ENCODE assay signal across 16 mouse cellular contexts in genomic region chr6:17506831-17507230, GRCm38 (mm10). TPM values are rescaled to one million over a fixed set of nuclear protein-coding genes. Genes with fewer than 3 reads are reported as not detected.
DNase-seq lines count a peak whose midpoint lies in the region; ATAC-seq lines count a peak whose summit lies in the region.
"Had no signal": no experiment of that assay in that cellular context is flagged by ENCODE, and none has a peak within 500 bp of the region (broad histone marks: within the 10 kb centered on the region; RNA-seq: fewer than 3 reads in every experiment).

No protein-coding gene starts in this region.

- H3K27ac ChIP-seq in kidney, embryonic 14.5 days (ENCODE audit: low read depth, low read length), result no peak overlapping the region
- H3K27ac ChIP-seq: embryonic facial prominence, embryonic 13.5 days; forebrain, embryonic 13.5 days; gastrocnemius, adult 2 months; hindbrain, embryonic 13.5 days; midbrain, embryonic 12.5 days had no signal

- no peaks in the 10 kb centered on the region for H3K36me3 ChIP-seq in kidney, embryonic 14.5 days (ENCODE audit: control insufficient read depth, insufficient read depth, low read length)
- H3K36me3 ChIP-seq: embryonic facial prominence, embryonic 13.5 days; hindbrain, embryonic 13.5 days; midbrain, embryonic 12.5 days had no signal

- no peak overlapping the region for H3K4me3 ChIP-seq in kidney, embryonic 14.5 days (ENCODE audit: low read length)
- H3K4me3 ChIP-seq: embryonic facial prominence, embryonic 13.5 days; forebrain, embryonic 13.5 days; gastrocnemius, adult 2 months; hindbrain, embryonic 13.5 days; midbrain, embryonic 12.5 days had no signal

- no peaks in the 10 kb centered on the region for H3K9me3 ChIP-seq in kidney, embryonic 14.5 days (ENCODE audit: control insufficient read depth, low read length)
- H3K9me3 ChIP-seq: embryonic facial prominence, embryonic 13.5 days; forebrain, embryonic 13.5 days; hindbrain, embryonic 13.5 days; midbrain, embryonic 12.5 days had no signal

- no peaks in the 10 kb centered on the region for H3K4me1 ChIP-seq in kidney, embryonic 14.5 days (ENCODE audit: control insufficient read depth, insufficient read depth, low read length)
- H3K4me1 ChIP-seq: embryonic facial prominence, embryonic 13.5 days; forebrain, embryonic 13.5 days; hindbrain, embryonic 13.5 days; midbrain, embryonic 12.5 days had no signal

- ATAC-seq in kidney, embryonic 14.5 days (ENCODE audit: low FRiP score, low TSS enrichment), result no peak
- ATAC-seq in erythroid progenitor cell, adult 5-6 weeks (replicated peaks; ENCODE audit: low FRiP score, poor library complexity, severe bottlenecking), result no peak
- ATAC-seq: forebrain, embryonic 13.5 days had no signal

- WGBS in kidney, embryonic 14.5 days, result 82% methylated on average over 2 of the region's 2 CpGs

- DNase-seq in kidney, adult 11 months, result peak; percentile 81
- DNase-seq in kidney, adult 18-20 months, result peak; percentile 61
- peak; percentile 61 to 83 for DNase-seq in kidney, postnatal 36 days
- peak; percentile 39 to 62 for DNase-seq in urinary bladder, postnatal 36 days (ENCODE audit: low spot score in 2 of 2)
- no peak for DNase-seq in spleen, adult 18-20 months
- DNase-seq in embryo, embryonic 10.5 days (ENCODE audit: low spot score), result no peak
- DNase-seq: adrenal gland, postnatal 14 days; cerebellum, postnatal 36 days; gastrocnemius, adult 2 months; heart, adult 18-20 months had no signal

- H3K27me3 ChIP-seq in kidney, embryonic 14.5 days (ENCODE audit: control insufficient read depth, insufficient read depth, low read length), result no peaks in the 10 kb centered on the region
- H3K27me3 ChIP-seq: embryonic facial prominence, embryonic 13.5 days; forebrain, embryonic 13.5 days; hindbrain, embryonic 13.5 days; midbrain, embryonic 12.5 days had no signal

- no peak overlapping the region for H3K9ac ChIP-seq in kidney, embryonic 14.5 days (ENCODE audit: low read depth, low read length)
- H3K9ac ChIP-seq: embryonic facial prominence, embryonic 13.5 days; forebrain, embryonic 13.5 days; hindbrain, embryonic 13.5 days; midbrain, embryonic 12.5 days had no signal

- H3K4me2 ChIP-seq in kidney, embryonic 14.5 days (replicated peaks; ENCODE audit: low read depth, low read length), result no peak overlapping the region
- H3K4me2 ChIP-seq: embryonic facial prominence, embryonic 13.5 days; forebrain, embryonic 13.5 days; hindbrain, embryonic 13.5 days; midbrain, embryonic 12.5 days had no signal

RNA-seq across cellular contexts. Expression of gene Met, which starts 43.2 kb away (rescaled TPM):
- 10.0 and 25.3 TPM in 2 replicates for polyA plus RNA-seq in kidney, embryonic 14.5 days (2014; fragmentation: Nextera tagmentation; extraction: Ambion mirVana)
- total RNA-seq in erythroid progenitor cell, adult 5-6 weeks (2015; ENCODE audit: low replicate concordance), result 1.8 and 3.4 TPM in 2 replicates
- total RNA-seq in erythroid progenitor cell, adult 5-6 weeks (2017; ENCODE audit: low replicate concordance), result 0.51 and 0.83 TPM in 2 replicates

Comparison
In these comparisons a context has a peak if more than half of its experiments do, and no peak if none do; other contexts are left out.
1. DNase-seq: peak in kidney, adult 11 months (single experiment), kidney, adult 18-20 months (single experiment), kidney, postnatal 36 days (2 of 2) and urinary bladder, postnatal 36 days (2 of 2); none in spleen, adult 18-20 months (0 of 2) and embryo, embryonic 10.5 days (single experiment).